Mouse (Mus musculus): ENCODE measurements at regions not wholly inside any gene's neighbourhood (a gene's known extent, or its start where the extent isn't known, plus 50 kb on each side); places are given as distances from the start of the nearest gene placed in this dataset.
"Not testable (repeated sequence)": the region's sequence is repeated elsewhere in the genome, so short reads cannot be mapped to it uniquely, and the experiment has no call there.

GRCm38 (mm10) chr9:33039221-33039790 is 403.3 kb downstream of the Ets1 start:
- DNase-seq = no peak

DNA sequence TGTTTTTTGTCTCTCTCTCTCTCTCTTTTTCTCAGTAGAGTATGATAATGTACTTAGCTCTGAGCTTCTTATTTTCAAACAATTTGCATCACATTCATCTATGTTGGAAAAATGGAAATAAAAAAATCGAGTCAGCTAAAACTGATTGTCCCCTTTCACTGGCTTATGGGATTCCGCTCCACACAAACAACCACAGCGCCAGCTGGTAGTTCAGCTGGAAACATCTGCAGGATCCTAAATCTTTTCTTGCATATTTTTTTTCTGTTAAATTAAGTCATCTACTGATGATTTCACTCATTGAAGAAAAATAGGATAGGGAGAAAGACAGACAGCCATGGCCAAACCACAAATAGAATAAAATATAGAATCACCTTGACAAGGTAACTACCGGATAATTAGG is 414.8 kb downstream of the Ets1 start:
- no peak for DNase-seq

DNA sequence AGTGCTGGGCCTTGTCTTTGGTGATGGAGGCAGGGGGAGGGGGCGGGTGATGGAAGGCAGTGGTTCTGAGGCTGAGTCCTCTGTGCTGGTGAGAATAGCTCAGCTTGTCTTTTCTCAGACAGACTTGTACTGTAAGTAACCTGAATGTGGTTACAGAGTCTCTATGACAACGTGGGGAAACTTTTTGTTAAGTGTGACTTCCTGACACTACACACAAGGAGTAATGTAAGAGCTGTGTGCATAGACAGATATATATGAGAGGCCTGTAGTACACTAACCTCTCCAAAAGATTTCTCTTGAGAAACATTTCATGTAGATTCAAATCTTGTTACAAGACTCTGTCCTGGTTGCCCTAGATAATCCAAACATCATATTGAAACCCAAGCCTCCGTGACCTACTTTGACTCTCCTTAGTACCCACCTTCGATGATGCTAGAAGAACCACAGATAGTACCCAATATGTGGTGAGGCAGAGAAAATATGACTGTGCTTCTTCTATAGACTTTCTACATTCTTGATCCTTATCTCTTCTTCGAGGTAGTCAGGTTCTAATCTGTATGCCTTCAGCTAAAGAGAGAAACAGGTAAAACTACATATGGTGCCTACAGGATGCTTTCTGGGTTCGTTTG is 424.7 kb downstream of the Ets1 start:
- DNase-seq = no peak

DNA sequence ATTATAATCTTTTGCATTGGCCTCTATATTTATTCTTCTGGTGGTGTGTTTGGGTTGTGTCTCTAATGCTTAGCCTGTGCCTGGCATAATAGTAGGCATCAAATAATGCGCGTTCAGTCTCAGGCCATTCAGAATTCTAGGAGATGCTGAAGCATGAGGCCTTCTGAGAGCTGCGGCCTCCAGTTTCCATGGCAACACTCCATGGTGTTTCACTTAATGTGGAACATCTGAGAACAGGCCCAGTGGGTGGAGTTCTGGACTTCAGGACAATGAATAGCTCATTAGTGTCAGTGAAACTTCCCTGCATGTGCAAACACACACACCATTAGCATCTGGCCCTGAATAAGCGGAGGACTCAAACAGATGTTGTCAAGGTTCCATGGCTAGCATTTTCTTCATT is 426.5 kb downstream of the Ets1 start:
- DNase-seq = peak; percentile 41

- no peak for DNase-seq
These were observed 429.3 kb downstream of the Ets1 start for GRCm38 (mm10) chr9:33065331-33065730.

GRCm38 (mm10) chr9:33067521-33067920 is 431.5 kb downstream of the Ets1 start:
- no peak for DNase-seq

DNA sequence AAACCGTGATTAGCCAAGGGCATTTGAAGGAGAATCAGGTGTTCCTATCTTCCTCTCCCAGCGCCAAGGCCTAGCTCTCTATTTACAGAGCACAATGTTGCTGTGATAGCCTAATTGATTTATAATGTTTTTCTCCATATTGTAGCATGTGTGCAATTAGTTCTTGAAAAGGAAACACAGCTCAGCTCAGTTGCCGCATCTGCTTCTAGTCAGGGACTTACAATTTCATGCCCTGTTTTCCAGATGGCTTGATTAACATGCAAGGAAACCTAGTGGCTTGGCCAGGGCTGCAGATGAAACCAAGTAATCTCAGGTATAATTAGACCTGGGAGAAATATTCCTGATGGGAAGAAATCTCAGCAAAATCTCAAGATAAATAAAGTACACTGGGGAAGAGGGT is 434.1 kb downstream of the Ets1 start:
- no peak for DNase-seq

DNA sequence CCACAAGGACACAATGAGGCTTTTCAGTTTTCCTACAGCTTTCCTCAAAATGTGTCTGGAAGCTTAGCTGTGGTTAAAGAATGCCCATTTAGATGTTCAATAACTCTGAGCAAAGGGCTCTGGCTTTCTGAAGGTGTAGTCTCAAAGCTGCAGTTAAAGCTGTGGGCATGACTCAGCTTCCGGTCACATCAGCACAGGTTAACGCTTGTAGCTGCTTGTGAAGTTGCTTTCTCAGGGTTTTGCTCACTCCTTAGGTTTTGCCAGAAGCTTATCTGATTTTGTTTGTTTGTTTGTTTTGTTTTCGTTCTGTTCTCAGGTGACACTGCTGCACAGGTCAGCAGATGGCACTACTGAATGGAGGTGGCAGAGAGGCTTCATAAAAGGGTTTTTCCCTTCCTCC is 444.2 kb downstream of the Ets1 start:
- no peak for DNase-seq

DNA sequence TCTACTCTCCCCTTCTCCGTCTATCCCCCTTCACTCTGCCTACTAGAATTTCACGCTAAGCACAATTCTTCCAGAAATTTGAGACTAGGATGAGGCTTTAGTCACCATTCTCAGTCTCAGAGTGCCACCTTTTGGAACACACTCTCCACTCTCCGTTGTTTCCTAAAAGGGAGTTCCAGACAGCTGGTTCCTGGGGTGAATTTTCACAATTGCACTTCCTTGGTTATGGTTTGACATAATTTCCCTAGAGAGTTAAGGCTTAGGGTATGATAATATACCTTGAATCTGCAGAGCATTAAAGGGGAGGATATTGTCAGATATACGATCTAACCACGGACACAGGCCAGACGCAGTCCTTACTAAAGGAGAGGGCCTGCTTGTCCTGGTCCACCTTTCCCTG is 444.8 kb downstream of the Ets1 start:
- DNase-seq = peak; percentile 13

DNA sequence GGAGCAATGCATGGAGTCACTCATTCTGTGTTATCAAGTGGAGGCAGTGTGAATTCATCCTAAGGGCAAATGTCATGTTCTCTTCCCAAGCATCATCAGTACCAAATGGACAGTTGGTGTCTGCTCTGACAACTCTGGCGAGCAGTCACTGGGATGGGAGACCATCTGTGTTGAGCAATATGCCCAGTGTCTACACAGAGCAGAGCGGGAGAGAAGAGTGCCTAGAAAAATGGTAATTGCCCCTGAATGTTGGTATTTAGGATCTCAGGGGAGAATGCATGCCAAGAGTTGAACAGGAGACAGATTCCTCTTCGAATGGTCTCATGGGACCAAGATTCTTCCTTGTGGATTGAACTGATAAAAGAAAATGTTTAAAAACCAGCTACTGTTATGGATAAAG is 454.0 kb downstream of the Ets1 start:
- DNase-seq = no peak

DNA sequence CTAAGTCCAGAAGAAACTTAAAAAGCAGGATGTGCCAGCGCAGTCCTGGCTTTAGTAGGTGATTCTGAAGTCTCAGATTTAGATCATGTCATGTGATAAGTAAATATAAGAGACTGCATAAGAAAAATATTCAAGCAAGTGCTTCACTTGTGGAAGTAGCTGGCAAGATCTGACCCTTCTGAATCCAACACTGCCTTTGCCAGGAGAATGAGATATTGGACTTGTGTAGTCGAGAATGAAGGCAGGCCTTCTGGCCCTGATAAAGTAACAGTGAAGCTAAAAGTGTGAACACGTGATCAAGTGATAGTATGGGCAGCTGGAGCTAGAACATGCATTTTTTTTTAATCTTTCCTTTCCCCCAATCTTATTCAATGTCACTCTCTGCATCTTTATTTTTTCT is 455.6 kb downstream of the Ets1 start:
- DNase-seq = no peak

DNA sequence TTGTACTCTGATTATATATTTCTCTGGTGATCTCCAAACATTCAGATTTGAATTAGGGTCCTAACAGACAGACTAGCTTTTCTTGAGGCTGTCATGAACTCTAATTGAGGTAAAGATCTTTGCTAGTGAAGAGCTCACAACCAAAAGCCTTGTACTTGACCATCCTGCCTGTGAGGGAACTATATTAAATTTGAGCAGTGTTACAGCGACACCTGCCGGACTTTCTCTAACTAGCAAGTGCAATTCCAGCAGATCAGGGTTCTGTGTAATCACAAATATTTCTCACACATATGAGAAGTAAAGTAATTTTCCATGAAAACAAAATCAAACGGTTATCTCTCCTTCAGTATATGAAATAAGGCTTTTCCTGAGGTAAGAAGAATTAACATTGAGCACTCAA is 459.6 kb downstream of the Ets1 start:
- peak; percentile 64 for DNase-seq

DNA sequence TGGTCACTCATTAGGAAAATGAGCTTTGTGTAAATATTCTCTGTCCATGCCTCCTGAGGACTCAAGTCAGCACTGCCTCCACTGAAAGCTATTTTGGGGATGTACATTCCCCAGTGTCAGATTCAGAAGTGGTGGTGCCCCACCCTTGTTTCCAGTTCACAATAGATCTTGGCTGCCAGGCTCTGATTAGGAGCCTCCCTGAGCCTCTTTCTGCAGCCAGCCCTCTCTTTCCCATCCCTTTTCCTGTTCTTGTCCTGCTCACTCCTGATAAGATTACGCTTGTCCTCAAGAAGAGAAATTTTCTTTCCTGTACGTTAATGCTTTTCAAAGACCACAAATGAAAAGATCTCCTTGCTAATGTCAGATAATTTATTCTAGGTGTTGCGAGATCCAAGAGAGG is 465.2 kb downstream of the Ets1 start:
- DNase-seq = no peak

DNA sequence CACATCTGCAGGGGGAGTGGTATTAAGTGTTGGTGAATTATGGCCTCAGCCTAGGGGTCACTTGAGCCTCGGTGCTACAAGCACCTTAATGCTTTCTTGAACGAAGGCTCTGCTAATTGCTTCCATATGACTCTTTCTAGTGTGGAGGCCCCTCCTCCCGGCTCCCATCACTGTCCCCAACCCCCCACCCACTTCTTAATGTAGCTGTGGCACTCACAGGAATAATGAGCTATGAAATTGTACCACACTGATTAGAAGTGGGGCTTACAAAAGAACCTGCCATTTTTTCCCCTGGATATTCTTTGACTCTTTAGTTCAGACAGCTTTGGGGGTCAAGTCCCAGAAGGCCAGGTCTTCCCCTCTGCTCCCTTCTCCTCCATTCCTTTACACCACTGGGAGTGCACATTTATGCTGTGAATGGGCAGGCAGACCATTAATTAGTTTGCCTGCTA is 468.6 kb downstream of the Ets1 start:
- no peak for DNase-seq

- no peak for DNase-seq
These were observed 487.8 kb downstream of the Ets1 start for GRCm38 (mm10) chr9:33123841-33124240.

DNA sequence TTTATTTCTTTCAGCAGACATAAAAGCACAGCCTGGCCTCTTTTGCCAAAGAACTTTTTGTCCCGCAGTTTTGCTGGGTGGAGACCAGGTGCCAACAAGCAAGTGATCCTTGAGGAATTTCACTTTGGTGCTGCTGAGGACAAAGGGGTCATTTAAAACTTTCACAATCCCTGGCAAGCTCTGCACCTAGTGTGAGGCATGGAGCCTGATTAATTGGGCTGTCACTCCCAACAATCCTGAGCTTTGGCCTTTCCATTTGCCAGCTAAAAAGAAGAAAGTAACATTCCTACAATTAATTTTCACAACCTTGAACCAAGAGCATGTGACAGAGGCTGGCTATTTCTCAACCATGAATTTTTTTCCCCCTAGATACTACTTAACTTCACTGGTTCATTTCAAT is 516.2 kb downstream of the Ets1 start:
- DNase-seq = no peak

- DNase-seq = no peak
These were observed 532.1 kb downstream of the Ets1 start for GRCm38 (mm10) chr9:33168159-33168558.

DNA sequence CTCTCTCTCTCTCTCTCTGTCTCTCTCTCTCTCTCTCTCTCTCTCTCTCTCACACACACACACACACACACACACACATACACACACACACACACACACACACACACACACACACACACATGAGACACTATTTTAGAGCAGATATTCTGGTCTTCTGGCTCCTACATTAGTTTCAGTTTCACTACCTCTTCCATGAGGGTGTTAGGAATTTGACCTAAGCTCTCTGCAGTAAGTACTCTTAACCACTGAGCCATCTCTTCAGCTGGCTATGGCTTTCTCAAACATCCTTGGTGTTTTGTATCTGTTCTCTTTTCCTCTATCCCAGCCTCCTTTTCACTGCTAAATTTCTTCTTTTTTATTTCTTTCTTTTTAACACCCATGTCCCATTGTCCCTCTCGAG is 533.1 kb downstream of the Ets1 start:
- not testable (repeated sequence) for DNase-seq

GRCm38 (mm10) chr9:33180066-33180465 is 544.0 kb downstream of the Ets1 start:
- no peak for DNase-seq

DNA sequence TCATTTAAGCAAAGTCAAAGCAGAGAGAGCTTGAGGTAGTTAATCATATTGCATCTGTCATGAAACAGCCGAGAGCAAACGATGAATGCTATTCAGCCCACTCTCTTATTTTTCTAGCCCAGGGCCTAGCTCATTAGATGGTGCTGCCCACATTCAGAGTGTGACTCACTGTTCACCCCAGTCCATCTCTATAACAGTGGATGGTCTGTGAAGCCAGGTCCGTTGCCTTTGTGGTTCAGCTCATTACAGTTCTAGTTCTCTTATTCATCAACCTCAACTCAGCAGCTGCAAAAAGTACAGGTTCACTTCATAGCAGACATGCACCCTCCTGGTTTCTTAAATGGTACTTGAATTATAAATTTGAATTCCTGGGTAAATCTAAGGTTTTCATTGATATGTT is 551.2 kb downstream of the Ets1 start:
- DNase-seq = no peak

- DNase-seq = no peak
These were observed 573.1 kb downstream of the Ets1 start for GRCm38 (mm10) chr9:33209083-33209482.

- DNase-seq = no peak
These were observed 578.5 kb downstream of the Ets1 start for GRCm38 (mm10) chr9:33214523-33214922.

- no peak for DNase-seq
These were observed 585.0 kb downstream of the Ets1 start for GRCm38 (mm10) chr9:33220981-33221380.

GRCm38 (mm10) chr9:33222066-33222805 is 586.2 kb downstream of the Ets1 start:
- DNase-seq = no peak

Data from right cerebral cortex, postnatal 14 days (tissue).